Mouse (Mus musculus) stomach, embryonic 15.5 days (tissue): ENCODE results near the gene Map7d3. TPM values are rescaled to one million over a fixed set of nuclear protein-coding genes. Genes with fewer than 3 reads are reported as not detected.

Source experiments
- ATAC-seq: fragments of 200-750 bp; cut with Nextera tagmentation; 2 replicates; pipeline ENCODE4 v1.8.0; 2017; ENCODE audit warnings: low read depth, moderate number of reproducible peaks, moderate TSS enrichment; ENCODE audit not compliant: insufficient read depth, low FRiP score
- H3K27ac ChIP-seq: fragments of 300-500 bp; sonication (generic); 2 replicates; pipeline ENCODE4 v1.5.1; 2015; ENCODE audit warnings: mild to moderate bottlenecking, inconsistent platforms
- H3K27me3 ChIP-seq: fragments of 300-500 bp; sonication (generic); replicated peaks from 2 replicates; pipeline ENCODE4 v1.6.1; 2015; ENCODE audit warnings: inconsistent platforms
- H3K36me3 ChIP-seq: fragments of 300-500 bp; sonication (generic); 2 replicates; pipeline ENCODE4 v1.6.1; 2015; ENCODE audit warnings: inconsistent platforms
- H3K4me1 ChIP-seq: fragments of 300-500 bp; sonication (generic); 2 replicates; pipeline ENCODE4 v1.6.1; 2015; ENCODE audit warnings: inconsistent platforms
- H3K4me2 ChIP-seq: fragments of 300-500 bp; sonication (generic); 2 replicates; pipeline ENCODE4 v1.6.1; 2015; ENCODE audit warnings: mild to moderate bottlenecking, inconsistent platforms
- H3K4me3 ChIP-seq: fragments of 300-500 bp; sonication (generic); replicated peaks from 2 replicates; pipeline ENCODE4 v1.5.1; 2015; ENCODE audit warnings: inconsistent platforms
- H3K9ac ChIP-seq: fragments of 300-500 bp; sonication (generic); 2 replicates; pipeline ENCODE4 v1.6.1; 2015; ENCODE audit warnings: inconsistent platforms
- H3K9me3 ChIP-seq: fragments of 300-500 bp; sonication (generic); 2 replicates; pipeline ENCODE4 v1.6.1; 2016; ENCODE audit warnings: inconsistent platforms
- WGBS: fragments of 180-500 bp; shearing (Covaris S2); methylation state at CpG from one replicate; pipeline ENCODE4 v1.1.7; 2015; 5-methylcytosine and 5-hydroxymethylcytosine counted together
- polyA plus RNA-seq: library from polyadenylated mRNA; unstranded; fragments of >200 nt; fragmentation: Nextera tagmentation; extraction: Ambion mirVana; gene quantifications from 2 replicates; pipeline ENCODE4 v1.2.1, GENCODE M21; 2015

The Map7d3 gene
- 2.8 and 3.1 TPM in 2 replicates for polyA plus RNA-seq

- no peaks in the 10 kb centered on the region for H3K36me3 ChIP-seq
- peak within 1 kb of the TSS; percentile 54 for H3K4me2 ChIP-seq
- peak; percentile 58 for ATAC-seq
- H3K9me3 ChIP-seq: no peaks in the 10 kb centered on the region
- peak within 1 kb of the TSS; percentile 47 for H3K4me3 ChIP-seq
- no peaks in the 10 kb centered on the region for H3K27me3 ChIP-seq
- 21% methylated on average over 35 of the region's 35 CpGs for WGBS
- H3K9ac ChIP-seq: no peak within 1 kb of the TSS
- H3K27ac ChIP-seq: no peak within 1 kb of the TSS
- H3K4me1 ChIP-seq: no peaks in the 10 kb centered on the region
Observed at GRCm38 (mm10) chrX:56821765-56822603, at the start of gene Map7d3. TSS of gene Map7d3 (minus strand) at chrX:56822326.

GRCm38 (mm10) chrX:56869863-56870262 is 47.7 kb upstream of the Map7d3 start, which contains the start of gene Adgrg4:
TSS of gene Adgrg4 (plus strand) at chrX:56870163.
- ATAC-seq: no peak

GRCm38 (mm10) chrX:56841255-56841654 is 19.1 kb upstream of the Map7d3 start:
- Histone ChIP-seq H3K27me3 (no peaks in the 10 kb centered on the region), H3K9ac (no peak overlapping the region), H3K27ac (no peak overlapping the region), H3K4me1 (no peaks in the 10 kb centered on the region), H3K4me3 (no peak overlapping the region), H3K9me3 (no peaks in the 10 kb centered on the region), H3K36me3 (no peaks in the 10 kb centered on the region), H3K4me2 (no peak overlapping the region)
- ATAC-seq: no peak
- 59% methylated on average over 5 of the region's 5 CpGs for WGBS

More at GRCm38 (mm10) chrX:56869863-56870262, 47.7 kb upstream of the Map7d3 start, which contains the start of gene Adgrg4:
- Histone ChIP-seq H3K9me3 (no peaks in the 10 kb centered on the region), H3K36me3 (no peaks in the 10 kb centered on the region), H3K27ac (no peak within 1 kb of the TSS), H3K27me3 (no peaks in the 10 kb centered on the region), H3K4me1 (no peaks in the 10 kb centered on the region), H3K4me3 (no peak within 1 kb of the TSS), H3K4me2 (no peak within 1 kb of the TSS), H3K9ac (no peak within 1 kb of the TSS)
- 87% methylated on average over 2 of the region's 2 CpGs for WGBS

GRCm38 (mm10) chrX:56839369-56839768 is 17.2 kb upstream of the Map7d3 start:
- Histone ChIP-seq H3K36me3 (no peaks in the 10 kb centered on the region), H3K27ac (no peak overlapping the region), H3K4me3 (no peak overlapping the region), H3K27me3 (no peaks in the 10 kb centered on the region), H3K9ac (no peak overlapping the region), H3K4me1 (no peaks in the 10 kb centered on the region), H3K9me3 (no peaks in the 10 kb centered on the region), H3K4me2 (no peak overlapping the region)
- ATAC-seq: no peak

GRCm38 (mm10) chrX:56835842-56836241 is 13.7 kb upstream of the Map7d3 start:
- H3K4me3 ChIP-seq: no peak overlapping the region
- no peak overlapping the region for H3K9ac ChIP-seq
- H3K27me3 ChIP-seq: no peaks in the 10 kb centered on the region
- no peak overlapping the region for H3K4me2 ChIP-seq
- no peak for ATAC-seq
- WGBS: 84% methylated on average over 6 of the region's 6 CpGs
- no peak overlapping the region for H3K27ac ChIP-seq
- H3K36me3 ChIP-seq: no peaks in the 10 kb centered on the region
- H3K9me3 ChIP-seq: no peaks in the 10 kb centered on the region
- H3K4me1 ChIP-seq: no peaks in the 10 kb centered on the region

- H3K9ac ChIP-seq: no peak overlapping the region
- H3K9me3 ChIP-seq: no peaks in the 10 kb centered on the region
- H3K27ac ChIP-seq: no peak overlapping the region
- no peak overlapping the region for H3K4me2 ChIP-seq
- WGBS: 76% methylated on average over 6 of the region's 6 CpGs
- ATAC-seq: no peak
- no peaks in the 10 kb centered on the region for H3K36me3 ChIP-seq
- H3K4me1 ChIP-seq: no peaks in the 10 kb centered on the region
- no peak overlapping the region for H3K4me3 ChIP-seq
- no peaks in the 10 kb centered on the region for H3K27me3 ChIP-seq
Observed at GRCm38 (mm10) chrX:56827492-56827891, 5.4 kb upstream of the Map7d3 start.

GRCm38 (mm10) chrX:56791268-56791667 is 30.9 kb downstream of the Map7d3 start:
- H3K4me1 ChIP-seq: no peaks in the 10 kb centered on the region
- H3K27ac ChIP-seq: no peak overlapping the region
- ATAC-seq: 0 out of 2 replicates have a peak, but pooled peaks have one; percentile 43
- 51% methylated on average over 15 of the region's 15 CpGs for WGBS
- H3K4me3 ChIP-seq: no peak overlapping the region
- no peaks in the 10 kb centered on the region for H3K36me3 ChIP-seq
- H3K4me2 ChIP-seq: no peak overlapping the region
- H3K9ac ChIP-seq: no peak overlapping the region
- H3K9me3 ChIP-seq: no peaks in the 10 kb centered on the region
- H3K27me3 ChIP-seq: no peaks in the 10 kb centered on the region

- 78% methylated on average over 4 of the region's 4 CpGs for WGBS
- Histone ChIP-seq H3K9me3 (no peaks in the 10 kb centered on the region), H3K27me3 (no peaks in the 10 kb centered on the region), H3K27ac (no peak overlapping the region), H3K4me1 (no peaks in the 10 kb centered on the region), H3K9ac (no peak overlapping the region), H3K36me3 (no peaks in the 10 kb centered on the region), H3K4me2 (no peak overlapping the region), H3K4me3 (no peak overlapping the region)
- ATAC-seq: no peak
Observed at GRCm38 (mm10) chrX:56790591-56790990, 31.5 kb downstream of the Map7d3 start.

- H3K27ac ChIP-seq: no peak overlapping the region
- no peak overlapping the region for H3K4me3 ChIP-seq
- no peak for ATAC-seq
- no peak overlapping the region for H3K4me2 ChIP-seq
- no peak overlapping the region for H3K9ac ChIP-seq
- 85% methylated on average over 3 of the region's 3 CpGs for WGBS
- no peaks in the 10 kb centered on the region for H3K27me3 ChIP-seq
- no peaks in the 10 kb centered on the region for H3K9me3 ChIP-seq
- no peaks in the 10 kb centered on the region for H3K36me3 ChIP-seq
- H3K4me1 ChIP-seq: no peaks in the 10 kb centered on the region
Observed at GRCm38 (mm10) chrX:56787486-56787885, 34.6 kb downstream of the Map7d3 start.

GRCm38 (mm10) chrX:56786281-56787061 is 35.7 kb downstream of the Map7d3 start:
- Histone ChIP-seq H3K4me3 (no peak overlapping the region), H3K4me2 (no peak overlapping the region), H3K27me3 (no peaks in the 10 kb centered on the region), H3K36me3 (no peaks in the 10 kb centered on the region), H3K4me1 (no peaks in the 10 kb centered on the region), H3K9ac (no peak overlapping the region), H3K9me3 (no peaks in the 10 kb centered on the region), H3K27ac (no peak overlapping the region)
- ATAC-seq: no peak; the same call in 1 of the 2 replicates
- 58% methylated on average over 6 of the region's 6 CpGs for WGBS

GRCm38 (mm10) chrX:56773329-56773728 is 48.8 kb downstream of the Map7d3 start:
- no peaks in the 10 kb centered on the region for H3K9me3 ChIP-seq
- H3K36me3 ChIP-seq: no peaks in the 10 kb centered on the region
- H3K27me3 ChIP-seq: no peaks in the 10 kb centered on the region
- 87% methylated on average over 4 of the region's 4 CpGs for WGBS
- no peaks in the 10 kb centered on the region for H3K4me1 ChIP-seq
- no peak for ATAC-seq
- H3K4me3 ChIP-seq: no peak overlapping the region
- no peak overlapping the region for H3K4me2 ChIP-seq
- H3K9ac ChIP-seq: no peak overlapping the region
- H3K27ac ChIP-seq: no peak overlapping the region

GRCm38 (mm10) chrX:56771751-56772150 is 50.4 kb downstream of the Map7d3 start:
- no peak for ATAC-seq
- Histone ChIP-seq H3K4me1 (no peaks in the 10 kb centered on the region), H3K27me3 (no peaks in the 10 kb centered on the region), H3K9me3 (no peaks in the 10 kb centered on the region), H3K4me2 (no peak overlapping the region), H3K4me3 (no peak overlapping the region), H3K36me3 (no peaks in the 10 kb centered on the region), H3K9ac (no peak overlapping the region), H3K27ac (no peak overlapping the region)
- WGBS: 70% methylated on average over 1 of the region's 1 CpGs
